Mouse (Mus musculus): Measurements from ENCODE around the gene Grin3b. TPM values are rescaled to one million over a fixed set of nuclear protein-coding genes. Genes with fewer than 3 reads are reported as not detected.

Grin3b gene
- total and polyA plus RNA-seq, 2 experiments from 2014 or later, result 0.14 to 0.18 TPM

DNA sequence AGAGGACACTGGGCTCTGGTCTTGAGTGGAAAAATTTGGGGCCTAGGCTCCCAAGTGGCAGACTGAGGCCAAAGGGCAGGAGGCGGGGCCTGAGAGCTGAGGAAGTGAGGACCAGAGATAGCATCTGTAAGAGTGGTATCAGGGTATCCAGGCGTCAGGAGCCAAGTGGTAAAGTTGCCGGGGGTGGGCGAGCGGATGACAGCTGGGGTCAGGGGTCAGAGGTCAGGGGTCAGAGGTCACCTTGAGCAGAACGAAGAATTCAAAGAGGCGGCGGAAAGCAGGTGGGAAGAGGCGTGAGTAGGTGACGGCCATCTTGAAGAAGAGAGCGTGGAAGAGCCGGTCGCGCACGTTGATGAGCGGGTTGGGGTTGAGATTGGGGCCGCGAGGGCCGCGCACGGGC, 13.2 kb downstream of the Grin3b start:
- Histone ChIP-seq H3K4me1 (ENCODE audit: insufficient read depth) (peaks cover 14% of the 10 kb centered on the region; the same call in 1 of the 2 replicates), H3K4me2 (ENCODE audit: low read depth) (peak overlapping the region; percentile 93), H3K4me3 (ENCODE audit: low read depth, low read length) (peak overlapping the region; percentile 77), H3K9ac (peak overlapping the region; percentile 66), H3K36me3 (ENCODE audit: insufficient read depth) (peaks cover 8% of the 10 kb centered on the region), H3K9me3 (ENCODE audit: low read length) (no peaks in the 10 kb centered on the region), H3K27ac (ENCODE audit: low read depth, low read length) (peak overlapping the region; percentile 96), H3K27me3 (ENCODE audit: insufficient read depth, low read length) (peaks cover 15% of the 10 kb centered on the region)
- WGBS, result 3% methylated on average over 20 of the region's 21 CpGs
- TF ChIP-seq CTCF (IDR thresholded peaks at IDR 0.05; ENCODE audit: low read depth), result no peak
- DNase-seq (peak; percentile 73), ATAC-seq (no peak)

DNA sequence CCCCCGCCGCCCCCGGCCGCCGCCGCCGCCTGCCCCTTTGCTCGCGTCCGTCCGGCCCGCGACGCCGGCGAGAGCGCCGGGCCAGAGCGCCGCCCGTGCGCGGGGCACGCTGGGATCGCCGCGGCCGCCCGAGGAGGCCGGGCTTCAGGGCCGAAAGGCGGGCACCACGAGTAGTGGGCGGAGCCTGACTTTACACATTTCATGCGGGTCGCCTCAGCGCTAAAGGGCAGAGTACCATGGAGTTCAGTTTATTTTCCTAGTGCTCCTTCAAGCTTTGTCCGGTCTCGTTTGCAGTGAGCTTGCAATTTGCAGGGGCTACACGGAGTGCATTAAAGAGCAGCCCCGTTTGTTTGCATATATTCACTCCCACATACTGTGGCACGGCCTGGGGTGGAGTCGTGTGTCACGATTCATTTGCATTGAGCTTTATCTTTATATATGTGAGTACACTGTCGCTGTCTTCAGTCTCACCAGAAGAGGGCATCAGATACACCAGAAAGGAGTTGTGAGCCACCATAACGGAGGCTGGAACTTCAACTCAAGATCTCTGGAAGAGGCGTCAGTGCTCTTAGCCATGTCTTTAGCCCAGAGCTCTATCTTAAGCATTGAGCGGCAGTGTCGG, 13.8 kb downstream of the Grin3b start, which contains the start of gene Tmem259:
Gene Tmem259, minus strand, starts transcription at position 136 of the 622 bp plus-strand sequence.
- Histone ChIP-seq H3K4me2 (ENCODE audit: low read depth) (peak within 1 kb of the TSS; percentile 93), H3K9ac (peak within 1 kb of the TSS; percentile 66), H3K27me3 (ENCODE audit: insufficient read depth, low read length) (peaks cover 22% of the 10 kb centered on the region), H3K36me3 (ENCODE audit: insufficient read depth) (peaks cover 2% of the 10 kb centered on the region), H3K4me3 (ENCODE audit: low read depth, low read length) (peak within 1 kb of the TSS; percentile 77), H3K27ac (ENCODE audit: low read depth, low read length) (peak within 1 kb of the TSS; percentile 96), H3K4me1 (ENCODE audit: insufficient read depth) (peaks cover 14% of the 10 kb centered on the region; the same call in 1 of the 2 replicates), H3K9me3 (ENCODE audit: low read length) (no peaks in the 10 kb centered on the region)
- 1% methylated on average over 41 of the region's 49 CpGs for WGBS
- peak; percentile 81 for TF ChIP-seq CTCF (IDR thresholded peaks at IDR 0.05; ENCODE audit: low read depth)
- ATAC-seq, result peak; percentile 87
- peak; percentile 94 for DNase-seq

DNA sequence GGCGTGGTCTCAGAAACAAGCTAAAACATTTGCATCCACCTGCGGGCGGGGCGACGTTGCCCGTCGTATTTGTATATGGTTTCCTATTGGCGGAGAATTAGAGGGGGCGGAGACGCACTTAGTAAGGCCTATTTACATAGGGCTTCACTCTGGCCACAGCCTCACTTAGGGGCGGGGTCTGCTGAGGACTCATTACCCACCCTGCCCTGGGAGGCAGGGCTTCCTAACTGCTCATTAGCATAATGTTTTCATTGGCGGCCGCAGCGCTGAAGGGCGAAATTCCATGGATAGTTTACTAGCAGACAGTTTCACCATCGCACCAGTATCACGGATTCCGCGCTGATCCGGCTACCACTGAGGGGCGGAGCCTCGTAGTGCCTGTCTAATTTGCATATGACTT, 14.4 kb downstream of the Grin3b start:
- peak; percentile 98 for DNase-seq
- Histone ChIP-seq H3K4me3 (ENCODE audit: low read depth, low read length) (peak overlapping the region; percentile 77), H3K27ac (ENCODE audit: low read depth, low read length) (peak overlapping the region; percentile 96), H3K9ac (peak overlapping the region; percentile 66), H3K4me1 (ENCODE audit: insufficient read depth) (peaks cover 14% of the 10 kb centered on the region; the same call in 1 of the 2 replicates), H3K4me2 (ENCODE audit: low read depth) (peak overlapping the region; percentile 93), H3K36me3 (ENCODE audit: insufficient read depth) (no peaks in the 10 kb centered on the region), H3K27me3 (ENCODE audit: insufficient read depth, low read length) (peaks cover 27% of the 10 kb centered on the region), H3K9me3 (ENCODE audit: low read length) (no peaks in the 10 kb centered on the region)
- WGBS, result under 1% methylated on average over 22 of the region's 22 CpGs
- peak; percentile 93 for ATAC-seq
- no peak for TF ChIP-seq CTCF (IDR thresholded peaks at IDR 0.05; ENCODE audit: low read depth)

DNA sequence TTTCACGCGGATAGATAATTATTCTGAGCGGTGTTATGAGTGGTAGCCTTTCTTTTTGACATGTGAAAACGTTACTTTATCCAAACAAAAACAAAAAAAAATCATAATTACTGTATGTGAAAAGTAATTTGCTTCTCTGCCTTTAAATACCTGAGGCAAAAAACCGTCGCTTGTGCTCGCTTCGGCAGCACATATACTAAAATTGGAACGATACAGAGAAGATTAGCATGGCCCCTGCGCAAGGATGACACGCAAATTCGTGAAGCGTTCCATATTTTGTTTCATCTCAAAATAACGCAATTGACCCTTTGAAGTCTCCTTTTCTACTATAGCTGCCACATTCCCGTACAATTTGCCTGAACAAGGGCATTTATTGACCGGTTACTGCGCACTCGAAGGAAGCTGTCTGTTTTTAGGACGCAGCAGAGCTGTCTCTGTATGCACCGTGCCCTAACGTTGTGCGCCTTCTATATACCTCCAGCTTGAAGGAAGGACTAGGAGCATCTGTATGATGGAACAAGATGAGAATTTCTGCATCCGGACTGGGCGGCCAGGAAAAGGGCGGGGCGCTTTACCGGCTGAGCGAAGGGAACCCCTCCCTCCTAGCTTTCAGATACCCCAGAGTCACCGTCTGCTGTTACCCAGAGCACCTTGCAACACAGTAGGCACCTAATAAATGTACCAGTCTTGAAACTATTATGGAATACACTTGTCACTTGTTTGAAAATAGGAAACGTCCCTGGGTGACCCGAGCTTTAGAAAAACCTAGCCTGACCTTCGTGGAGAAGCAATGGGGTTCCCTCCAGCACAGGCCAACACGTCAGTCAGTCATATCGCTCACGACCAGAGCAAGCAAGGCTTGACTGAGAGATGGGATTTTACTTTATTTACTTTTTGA, 15.1 kb downstream of the Grin3b start:
- H3K4me1 ChIP-seq (ENCODE audit: insufficient read depth), result peaks cover 14% of the 10 kb centered on the region; the same call in 1 of the 2 replicates
- WGBS, result 2% methylated on average over 35 of the region's 35 CpGs

DNA sequence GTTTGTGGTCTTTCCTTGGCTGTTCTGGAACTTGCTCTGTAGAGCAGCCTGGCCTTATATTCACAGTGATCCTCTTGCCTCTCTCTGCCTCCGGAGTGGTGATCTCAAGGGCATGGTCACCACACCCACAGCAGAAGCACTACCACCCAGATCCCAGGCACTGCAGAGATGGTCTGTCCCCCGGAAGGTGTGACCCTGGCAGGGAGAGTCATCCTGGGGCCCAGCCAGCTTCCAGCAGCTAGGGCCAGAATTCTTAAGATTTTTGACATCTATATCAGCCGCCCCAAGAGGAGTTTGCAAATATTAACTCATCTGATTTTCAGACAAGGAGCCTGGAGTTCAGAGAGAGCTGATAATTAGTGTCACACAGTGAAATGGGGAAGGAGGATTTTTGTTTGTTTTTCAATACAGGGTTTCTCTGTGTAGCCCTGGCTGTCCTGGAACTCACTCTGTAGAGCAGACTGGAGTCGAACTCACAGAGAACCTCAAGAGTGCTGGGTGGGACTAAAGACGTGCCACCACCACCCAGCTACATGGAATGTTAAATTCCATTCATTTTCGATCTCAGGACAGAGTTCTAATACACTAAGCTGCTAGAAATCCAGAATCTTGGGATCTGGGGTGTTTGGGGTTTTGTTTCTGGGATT, 15.8 kb downstream of the Grin3b start:
- Histone ChIP-seq H3K4me3 (ENCODE audit: low read depth, low read length) (peak overlapping the region; percentile 77), H3K27me3 (ENCODE audit: insufficient read depth, low read length) (peaks cover 30% of the 10 kb centered on the region), H3K9me3 (ENCODE audit: low read length) (no peaks in the 10 kb centered on the region), H3K4me2 (ENCODE audit: low read depth) (peak overlapping the region; percentile 93), H3K9ac (peak overlapping the region; percentile 66; the same call in 1 of the 2 replicates), H3K27ac (ENCODE audit: low read depth, low read length) (peak overlapping the region; percentile 96), H3K4me1 (ENCODE audit: insufficient read depth) (peaks cover 14% of the 10 kb centered on the region; the same call in 1 of the 2 replicates), H3K36me3 (ENCODE audit: insufficient read depth) (no peaks in the 10 kb centered on the region)
- ATAC-seq (no peak), DNase-seq (no peak)
- 47% methylated on average over 6 of the region's 6 CpGs for WGBS
- TF ChIP-seq CTCF (IDR thresholded peaks at IDR 0.05; ENCODE audit: low read depth), result no peak

More for the DNA sequence above, 15.1 kb downstream of the Grin3b start:
- ATAC-seq (no peak), DNase-seq (peak; percentile 86)
- Histone ChIP-seq H3K9me3 (ENCODE audit: low read length) (no peaks in the 10 kb centered on the region), H3K36me3 (ENCODE audit: insufficient read depth) (no peaks in the 10 kb centered on the region), H3K27ac (ENCODE audit: low read depth, low read length) (peak overlapping the region; percentile 96), H3K27me3 (ENCODE audit: insufficient read depth, low read length) (peaks cover 30% of the 10 kb centered on the region), H3K4me3 (ENCODE audit: low read depth, low read length) (peak overlapping the region; percentile 77), H3K4me2 (ENCODE audit: low read depth) (peak overlapping the region; percentile 93), H3K9ac (peak overlapping the region; percentile 66)
- no peak for TF ChIP-seq CTCF (IDR thresholded peaks at IDR 0.05; ENCODE audit: low read depth)

DNA sequence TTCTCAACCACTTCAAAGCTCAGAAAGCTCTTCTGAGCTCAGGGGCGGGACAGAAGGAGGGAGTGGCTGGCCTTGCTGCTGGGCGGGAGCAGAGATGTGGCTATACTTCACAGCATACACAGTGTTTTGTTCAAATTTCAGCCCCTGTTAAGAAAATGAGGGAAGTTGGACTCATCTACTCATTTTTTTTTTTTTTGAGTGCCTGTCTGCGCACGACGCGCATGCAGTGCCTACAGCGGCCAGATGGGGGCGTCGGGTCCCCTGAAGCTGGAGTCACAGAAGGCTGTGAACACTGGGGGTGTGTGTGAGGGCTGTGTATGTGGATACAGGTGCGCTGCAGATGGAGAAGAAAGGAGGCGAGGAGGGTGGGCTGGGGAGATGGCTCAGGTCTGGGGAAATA, 16.4 kb downstream of the Grin3b start:
- TF ChIP-seq CTCF (IDR thresholded peaks at IDR 0.05; ENCODE audit: low read depth), result peak; percentile 87
- no peaks in the 10 kb centered on the region for H3K36me3 ChIP-seq (ENCODE audit: insufficient read depth)
- peaks cover 30% of the 10 kb centered on the region for H3K27me3 ChIP-seq (ENCODE audit: insufficient read depth, low read length)
- no peak overlapping the region for H3K9ac ChIP-seq
- peaks cover 14% of the 10 kb centered on the region; the same call in 1 of the 2 replicates for H3K4me1 ChIP-seq (ENCODE audit: insufficient read depth)
- no peak overlapping the region for H3K4me2 ChIP-seq (ENCODE audit: low read depth)
- DNase-seq (peak; percentile 88), ATAC-seq (no peak)
- no peaks in the 10 kb centered on the region for H3K9me3 ChIP-seq (ENCODE audit: low read length)
- WGBS, result 4% methylated on average over 11 of the region's 11 CpGs
- H3K4me3 ChIP-seq (ENCODE audit: low read depth, low read length), result no peak overlapping the region
- H3K27ac ChIP-seq (ENCODE audit: low read depth, low read length), result no peak overlapping the region

Data from forebrain, postnatal 0 days (tissue).